In genomic region chr3:69181531-69181930, GRCm38 (mm10) we compare ENCODE assay signal across 12 mouse cellular contexts.
"Had no signal": no experiment of that assay in that cellular context is flagged by ENCODE, and none has a peak within 500 bp of the region (broad histone marks: within the 10 kb centered on the region; RNA-seq: fewer than 3 reads in every experiment).

No protein-coding gene starts in this region.

- DNase-seq: left cerebral cortex, postnatal 4 days; liver; liver, embryonic 13.5 days; liver, postnatal 0 days; lung, adult 18-20 months; lung, adult 2 months; lung, embryonic 14.5 days; lung, postnatal 10 days; lung, postnatal 14 days; lung, postnatal 36 days; lung, postnatal 4 days; midbrain, embryonic 14.5 days had no signal
